Mouse (Mus musculus): ENCODE data around the gene Hspa1l.
A peak's percentile ranks its signal among the peaks of the same experiment; 100 is the strongest.
"Not testable (repeated sequence)": the region's sequence is repeated elsewhere in the genome, so short reads cannot be mapped to it uniquely, and the experiment has no call there.

Hspa1l gene

DNA sequence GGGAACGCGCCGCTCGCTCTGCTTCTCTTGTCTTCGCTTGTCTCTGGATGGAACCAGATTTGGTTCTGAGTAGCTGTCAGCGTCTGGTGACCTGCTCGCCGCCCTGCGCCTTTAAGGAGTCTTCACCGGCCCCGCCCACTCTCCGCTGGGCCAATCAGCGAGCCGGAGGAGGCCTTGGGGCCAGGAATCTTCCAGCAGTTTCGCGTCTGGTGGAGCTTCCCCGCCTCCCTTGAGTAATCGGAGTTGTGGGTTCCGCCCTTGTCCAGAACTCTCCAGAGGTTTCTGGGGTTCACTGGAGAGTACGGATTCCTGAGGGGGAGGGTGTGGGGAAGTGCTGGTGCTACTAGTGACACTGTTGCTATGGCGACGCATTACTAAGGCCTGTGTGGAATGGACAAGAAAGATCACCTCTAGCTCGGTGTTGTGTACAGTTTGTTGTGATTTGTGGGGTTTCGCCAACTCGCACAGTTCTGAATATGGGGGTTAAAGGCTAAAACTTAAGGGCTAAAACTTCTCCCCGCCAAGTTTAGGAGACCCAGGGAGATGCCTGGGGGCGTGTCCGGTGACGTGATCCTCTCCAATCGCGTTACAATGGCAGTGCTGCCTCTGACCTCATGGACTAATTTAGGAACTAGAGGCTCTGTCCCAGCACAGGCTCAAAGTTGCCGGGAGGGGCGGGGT, at the start of gene Hspa1l, which contains the start of gene Hspa1a:
Gene Hspa1l (plus strand): TSS at position 635 of the 681 bp plus-strand sequence.
Gene Hspa1a (minus strand): TSS at position 88 of the 681 bp plus-strand sequence.
- DNase-seq (ENCODE audit: low read depth, low spot score) = peak; percentile 63

DNA sequence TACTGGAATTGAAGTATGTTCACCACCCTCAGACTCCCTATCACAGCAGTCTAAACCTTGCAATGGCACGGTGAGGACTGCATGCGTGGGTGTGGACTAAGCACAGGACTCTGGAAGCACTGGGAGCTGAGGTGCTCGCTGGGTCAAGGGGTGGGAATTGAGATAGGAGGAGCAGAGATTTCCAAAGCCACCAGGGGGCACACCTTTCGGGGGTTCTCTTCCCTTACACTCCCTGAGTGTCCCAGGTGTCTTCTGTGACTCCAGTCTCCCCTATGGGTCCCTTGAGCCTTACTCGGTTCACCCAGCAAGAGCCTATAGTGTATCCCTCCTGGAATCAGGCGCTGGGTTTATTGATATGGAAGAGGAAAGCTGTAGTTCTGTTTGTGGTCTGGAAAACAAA, 49.6 kb upstream of the Hspa1l start:
- DNase-seq (ENCODE audit: low read depth, low spot score) = no peak

- no peak for DNase-seq (ENCODE audit: low read depth, low spot score)
These were observed 48.2 kb upstream of the Hspa1l start for GRCm38 (mm10) chr17:34924258-34924657.

DNA sequence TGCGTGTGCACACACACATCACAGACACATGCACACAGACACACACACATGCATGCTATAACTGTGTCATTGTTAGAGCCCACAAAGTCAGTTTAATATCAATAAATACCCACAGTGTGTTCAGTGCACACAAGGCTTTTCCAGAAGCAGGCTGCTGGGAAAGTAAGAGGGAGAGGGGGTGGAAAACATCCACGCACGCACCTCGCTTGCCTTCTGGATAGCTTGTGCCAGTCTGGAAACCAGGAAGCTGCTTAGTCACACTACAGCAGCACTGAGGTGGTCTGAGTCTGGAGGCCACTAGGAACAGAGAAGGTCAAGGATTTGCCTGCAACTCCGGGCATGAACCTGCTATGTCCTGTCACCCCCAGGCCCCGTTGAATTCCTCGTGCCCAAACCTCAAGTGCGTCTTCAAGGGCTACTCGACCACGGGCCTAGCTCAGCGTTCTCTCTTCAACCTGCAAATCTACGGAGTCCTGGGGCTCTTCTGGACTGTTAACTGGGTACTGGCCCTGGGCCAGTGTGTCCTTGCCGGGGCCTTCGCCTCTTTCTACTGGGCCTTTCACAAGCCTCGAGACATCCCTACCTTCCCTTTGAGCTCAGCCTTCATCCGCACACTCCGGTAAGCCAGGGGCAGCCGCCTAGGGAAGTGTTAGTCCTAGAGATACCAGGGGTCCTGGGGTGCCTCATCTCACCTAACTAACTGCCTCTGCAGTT, 45.0 kb upstream of the Hspa1l start:
- no peak for DNase-seq (ENCODE audit: low read depth, low spot score)

DNA sequence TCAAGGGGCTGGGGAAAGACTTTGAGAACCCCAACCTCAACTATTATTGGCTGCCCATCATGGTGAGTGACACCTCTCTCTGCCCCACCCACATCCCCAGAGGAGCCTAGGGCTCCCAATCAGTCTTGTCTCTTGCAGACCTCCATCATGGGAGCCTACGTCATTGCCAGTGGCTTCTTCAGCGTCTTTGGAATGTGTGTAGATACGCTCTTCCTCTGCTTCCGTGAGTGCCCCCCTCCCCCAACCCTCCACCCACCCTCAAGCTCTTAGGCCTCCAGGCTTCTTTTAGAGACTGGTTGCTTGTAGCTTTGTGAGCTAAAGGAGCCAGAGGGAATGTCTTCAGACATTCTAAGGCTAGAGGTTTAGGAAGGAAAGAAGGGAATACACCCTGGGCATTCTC, 43.7 kb upstream of the Hspa1l start:
- DNase-seq (ENCODE audit: low read depth, low spot score) = no peak

DNA sequence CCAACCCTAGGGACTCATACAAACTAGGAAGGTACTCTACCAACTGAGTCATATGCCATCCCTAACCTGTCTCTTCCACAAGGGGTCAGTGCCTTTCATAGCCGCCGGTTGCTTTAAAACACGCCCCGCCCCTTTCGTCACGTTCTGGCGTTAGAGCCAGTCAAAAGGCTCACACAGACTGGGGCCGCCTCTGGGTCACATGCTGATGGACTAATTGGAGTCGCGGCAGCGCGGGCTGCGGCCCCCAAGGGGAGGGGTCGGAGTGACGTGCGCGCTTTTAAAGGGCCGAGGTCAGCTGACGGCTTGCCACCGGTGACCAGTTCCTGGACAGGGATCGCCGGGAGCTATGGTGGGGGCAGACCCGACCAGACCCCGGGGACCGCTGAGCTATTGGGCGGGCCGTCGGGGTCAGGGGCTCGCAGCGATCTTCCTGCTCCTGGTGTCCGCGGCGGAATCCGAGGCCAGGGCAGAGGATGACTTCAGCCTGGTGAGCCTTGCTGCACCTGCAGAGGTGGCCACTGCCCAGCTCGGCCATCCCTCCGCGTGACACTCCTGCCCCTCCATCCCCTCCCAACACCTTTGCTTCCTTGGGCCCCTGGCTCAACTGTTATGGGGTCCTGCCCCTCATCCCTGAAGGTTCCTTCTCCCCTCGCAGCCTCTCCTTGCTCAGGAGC, 41.3 kb upstream of the Hspa1l start, which contains the start of gene Neu1:
Gene Neu1 (plus strand): TSS at position 193 of the 674 bp plus-strand sequence.
- DNase-seq (ENCODE audit: low read depth, low spot score) = peak; percentile 95

GRCm38 (mm10) chr17:34931735-34932098, 40.8 kb upstream of the Hspa1l start:
- no peak for DNase-seq (ENCODE audit: low read depth, low spot score)

DNA sequence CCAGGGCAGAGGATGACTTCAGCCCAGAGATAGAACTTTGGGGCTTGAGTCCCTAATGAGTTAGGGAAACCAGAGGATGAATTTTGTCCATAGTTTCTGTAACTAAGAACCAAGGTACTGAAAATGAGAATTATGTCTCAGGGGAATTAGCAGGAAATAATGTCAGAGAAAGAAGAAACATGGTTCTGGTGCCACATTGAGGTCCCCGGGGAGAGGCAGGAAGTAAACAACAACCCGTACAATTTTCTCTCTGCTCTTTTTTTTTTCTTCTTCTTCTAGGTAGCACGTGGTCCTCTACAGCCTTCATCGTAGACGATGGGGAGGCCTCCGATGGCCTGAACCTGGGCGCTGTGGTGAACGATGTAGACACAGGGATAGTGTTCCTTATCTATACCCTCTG, 40.2 kb upstream of the Hspa1l start:
- DNase-seq (ENCODE audit: low read depth, low spot score) = no peak

GRCm38 (mm10) chr17:34934031-34934430, 38.5 kb upstream of the Hspa1l start:
- DNase-seq (ENCODE audit: low read depth, low spot score) = no peak

GRCm38 (mm10) chr17:34934830-34935229, 37.7 kb upstream of the Hspa1l start:
- no peak for DNase-seq (ENCODE audit: low read depth, low spot score)

DNA sequence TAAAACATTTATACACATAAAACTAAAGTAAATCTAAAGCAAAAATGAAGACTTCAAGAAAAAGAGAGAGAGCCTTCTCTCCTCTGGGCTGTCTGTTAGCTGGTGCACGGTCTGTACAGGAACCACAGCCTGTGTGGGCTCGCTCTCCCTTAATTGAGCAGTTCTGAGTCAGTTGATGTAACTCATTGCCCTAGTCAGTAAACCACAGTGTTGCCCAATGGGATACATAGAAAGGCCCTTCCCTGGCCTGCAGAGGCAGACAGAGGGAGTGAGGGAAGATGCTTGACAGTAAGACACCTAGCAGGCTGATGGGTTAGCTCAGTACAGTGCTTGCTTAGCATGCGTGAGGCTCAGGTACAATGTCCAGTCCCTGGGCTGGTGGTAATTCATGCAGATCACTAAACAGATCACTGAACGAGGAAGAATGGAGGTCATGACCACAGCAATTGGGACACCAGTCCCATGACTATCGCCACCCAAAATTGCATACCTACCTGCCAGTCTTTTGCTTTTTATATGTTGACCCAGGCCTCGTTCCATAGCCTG, 34.5 kb upstream of the Hspa1l start:
- DNase-seq (ENCODE audit: low read depth, low spot score) = no peak

DNA sequence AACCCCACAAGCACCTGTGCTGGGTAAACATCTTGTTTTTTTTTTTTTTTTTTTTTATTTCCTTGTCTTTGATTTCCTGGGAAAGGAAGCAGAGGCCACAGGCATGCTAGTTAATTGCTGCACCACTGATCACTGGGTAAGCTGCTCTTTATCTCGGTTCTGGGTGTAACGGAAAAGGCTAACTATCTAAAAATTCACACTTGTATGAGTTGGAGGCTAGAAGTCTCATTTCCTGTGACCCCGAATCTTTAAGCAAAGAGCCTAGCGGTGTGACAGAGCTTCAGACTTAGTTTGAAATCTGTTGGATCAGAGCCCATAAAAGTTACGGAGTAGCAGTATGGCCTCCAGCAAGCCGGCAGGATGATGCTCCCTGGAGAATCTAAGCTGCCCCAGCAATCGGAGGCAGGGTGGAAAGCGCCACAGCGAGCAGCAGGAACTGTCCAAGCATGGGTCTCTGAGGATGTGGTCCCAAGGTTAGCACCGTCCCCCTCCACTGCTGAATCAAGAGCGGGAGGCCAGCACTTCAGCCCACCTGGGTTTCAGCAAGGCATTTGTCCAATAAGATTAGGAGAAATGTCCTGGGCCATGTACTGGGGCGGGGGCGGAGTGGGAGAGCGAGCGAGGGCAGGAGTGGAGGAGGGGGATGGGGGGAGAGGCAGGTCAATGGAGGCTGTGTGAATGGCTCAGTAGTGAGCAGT, 31.0 kb upstream of the Hspa1l start:
- no peak for DNase-seq (ENCODE audit: low read depth, low spot score)

GRCm38 (mm10) chr17:34943128-34943815, 29.2 kb upstream of the Hspa1l start:
- no peak for DNase-seq (ENCODE audit: low read depth, low spot score)

DNA sequence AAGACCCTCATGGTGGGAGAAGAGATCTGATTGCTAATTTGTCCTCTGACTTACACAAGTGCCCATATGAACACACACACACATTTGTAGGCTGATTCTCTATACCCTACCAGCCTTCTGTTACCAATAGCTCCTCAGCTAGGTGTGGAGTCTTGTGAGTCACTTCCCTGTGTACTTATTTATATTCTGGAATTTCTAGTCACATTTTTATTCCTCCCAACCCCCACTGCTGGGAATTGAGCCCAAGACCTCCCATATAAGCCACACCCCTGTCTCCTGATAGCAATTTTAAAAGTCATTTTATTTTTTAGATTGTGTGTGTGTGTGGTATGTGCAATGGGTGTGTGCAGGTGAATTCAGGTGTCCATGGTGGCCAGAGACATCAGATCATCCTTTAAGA, 28.1 kb upstream of the Hspa1l start:
- no peak for DNase-seq (ENCODE audit: low read depth, low spot score)

GRCm38 (mm10) chr17:34946486-34947140, 25.9 kb upstream of the Hspa1l start:
- no peak for DNase-seq (ENCODE audit: low read depth, low spot score)

DNA sequence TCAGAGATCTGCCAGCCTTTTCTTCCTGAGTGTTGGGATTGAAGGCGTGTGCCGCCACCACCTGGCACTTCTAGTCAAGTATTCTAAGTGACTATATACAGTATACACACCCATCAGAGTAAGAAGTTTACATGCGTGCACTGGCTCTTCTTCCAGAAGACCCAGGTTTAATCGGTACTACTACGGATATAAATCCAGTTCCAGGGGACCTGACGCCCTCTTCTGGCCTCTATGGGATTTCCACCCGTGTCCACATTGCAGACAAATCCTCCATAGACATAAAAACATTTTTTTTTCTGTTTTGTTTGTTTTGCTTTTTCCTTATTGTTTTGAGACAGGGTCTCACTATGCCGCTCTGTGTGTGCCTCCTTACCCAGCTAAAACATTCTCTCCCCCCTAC, 24.9 kb upstream of the Hspa1l start:
- no peak for DNase-seq (ENCODE audit: low read depth, low spot score)

- DNase-seq (ENCODE audit: low read depth, low spot score) = not testable (repeated sequence)
These were observed 23.6 kb upstream of the Hspa1l start for GRCm38 (mm10) chr17:34948721-34949552.

GRCm38 (mm10) chr17:34949553-34949969, 22.9 kb upstream of the Hspa1l start:
- DNase-seq (ENCODE audit: low read depth, low spot score) = no peak
